Mouse (Mus musculus): ENCODE results near the gene Nos1ap. TPM values are rescaled to one million over a fixed set of nuclear protein-coding genes. Genes with fewer than 3 reads are reported as not detected.

The Nos1ap gene
- polyA plus RNA-seq, 1 experiment from 2014 or later: 16.3 TPM

DNA sequence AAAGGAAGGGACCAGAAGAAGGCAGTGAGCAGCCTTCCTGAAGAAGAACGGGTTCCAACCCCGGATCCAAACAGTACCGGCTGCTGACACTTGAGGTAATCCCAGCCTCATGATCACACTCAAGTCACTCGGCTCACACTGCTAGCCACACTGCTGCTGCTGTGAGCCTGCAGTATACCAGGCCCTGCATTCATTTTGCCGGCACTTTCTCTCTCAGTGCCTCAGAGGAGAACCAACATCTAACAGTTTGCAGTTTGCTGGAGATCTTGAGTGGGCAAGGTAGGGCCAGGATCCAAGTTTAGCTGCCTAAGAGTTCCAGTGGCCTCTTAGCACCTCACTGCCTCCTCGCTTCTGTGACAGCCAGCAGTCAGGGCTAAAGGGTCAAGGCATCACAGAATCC lies 257.7 kb downstream of the Nos1ap start:
- H3K9ac ChIP-seq (ENCODE audit: low read depth, low read length): no peak overlapping the region
- H3K4me2 ChIP-seq (ENCODE audit: low read length): no peak overlapping the region
- no peak for TF ChIP-seq CTCF (IDR thresholded peaks at IDR 0.05; ENCODE audit: low read depth)
- H3K4me1 ChIP-seq (replicated peaks; ENCODE audit: insufficient read depth, low read length): no peaks in the 10 kb centered on the region
- no peaks in the 10 kb centered on the region for H3K27me3 ChIP-seq (ENCODE audit: insufficient read depth, low read length)
- H3K36me3 ChIP-seq (ENCODE audit: insufficient read depth, low read length): no peaks in the 10 kb centered on the region
- no peaks in the 10 kb centered on the region for H3K9me3 ChIP-seq (replicated peaks; ENCODE audit: low read length)
- ATAC-seq (replicated peaks; ENCODE audit: low FRiP score, low read depth) (no peak), DNase-seq (ENCODE audit: low spot score) (no peak)
- WGBS: 70% methylated on average over 6 of the region's 6 CpGs
- H3K4me3 ChIP-seq (replicated peaks; ENCODE audit: low read depth, low read length): no peak overlapping the region
- no peak overlapping the region for H3K27ac ChIP-seq

GRCm38 (mm10) chr1:170325277-170325676 lies 264.4 kb downstream of the Nos1ap start:
- WGBS: 91% methylated on average over 4 of the region's 4 CpGs
- Histone ChIP-seq H3K4me3 (replicated peaks; ENCODE audit: low read depth, low read length) (no peak overlapping the region), H3K36me3 (ENCODE audit: insufficient read depth, low read length) (no peaks in the 10 kb centered on the region), H3K9ac (ENCODE audit: low read depth, low read length) (no peak overlapping the region), H3K4me2 (ENCODE audit: low read length) (no peak overlapping the region), H3K27ac (no peak overlapping the region), H3K27me3 (ENCODE audit: insufficient read depth, low read length) (no peaks in the 10 kb centered on the region), H3K4me1 (replicated peaks; ENCODE audit: insufficient read depth, low read length) (no peaks in the 10 kb centered on the region), H3K9me3 (replicated peaks; ENCODE audit: low read length) (no peaks in the 10 kb centered on the region)
- ATAC-seq (replicated peaks; ENCODE audit: low FRiP score, low read depth) (no peak), DNase-seq (ENCODE audit: low spot score) (no peak)
- no peak for TF ChIP-seq CTCF (IDR thresholded peaks at IDR 0.05; ENCODE audit: low read depth)

- Histone ChIP-seq H3K4me1 (replicated peaks; ENCODE audit: insufficient read depth, low read length) (no peaks in the 10 kb centered on the region), H3K36me3 (ENCODE audit: insufficient read depth, low read length) (0 out of 2 replicates have a peak, but pooled peaks cover 6% of the 10 kb centered on the region), H3K4me3 (replicated peaks; ENCODE audit: low read depth, low read length) (no peak overlapping the region), H3K27ac (no peak overlapping the region), H3K9ac (ENCODE audit: low read depth, low read length) (no peak overlapping the region), H3K4me2 (ENCODE audit: low read length) (no peak overlapping the region), H3K27me3 (ENCODE audit: insufficient read depth, low read length) (no peaks in the 10 kb centered on the region), H3K9me3 (replicated peaks; ENCODE audit: low read length) (no peaks in the 10 kb centered on the region)
- 83% methylated on average over 1 of the region's 1 CpGs for WGBS
- ATAC-seq (replicated peaks; ENCODE audit: low FRiP score, low read depth) (no peak), DNase-seq (ENCODE audit: low spot score) (no peak)
- no peak for TF ChIP-seq CTCF (IDR thresholded peaks at IDR 0.05; ENCODE audit: low read depth)
Observed at GRCm38 (mm10) chr1:170324312-170324711, 265.3 kb downstream of the Nos1ap start.

DNA sequence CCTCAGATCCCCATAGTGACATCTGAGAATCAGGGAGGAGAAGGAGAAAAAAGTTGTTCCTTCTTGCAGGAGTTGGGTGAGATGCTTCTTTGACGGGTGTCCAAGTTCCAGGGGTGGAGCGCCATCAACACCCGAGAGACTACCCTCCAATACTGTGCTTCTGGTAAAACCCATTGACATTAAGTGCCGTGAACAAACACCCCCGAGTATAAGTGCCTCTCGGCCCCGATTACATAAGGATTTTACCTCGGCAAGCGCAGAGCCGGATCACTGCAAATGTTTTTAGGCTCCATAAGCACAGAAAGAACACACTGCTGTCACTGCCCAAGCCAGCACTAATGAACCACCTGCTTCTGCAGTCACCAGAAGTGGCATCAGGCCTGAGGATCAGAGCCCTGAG lies 266.7 kb downstream of the Nos1ap start:
- H3K4me3 ChIP-seq (replicated peaks; ENCODE audit: low read depth, low read length): no peak overlapping the region
- ATAC-seq (replicated peaks; ENCODE audit: low FRiP score, low read depth) (no peak), DNase-seq (ENCODE audit: low spot score) (no peak)
- 88% methylated on average over 10 of the region's 10 CpGs for WGBS
- H3K9ac ChIP-seq (ENCODE audit: low read depth, low read length): no peak overlapping the region
- no peak overlapping the region for H3K4me2 ChIP-seq (ENCODE audit: low read length)
- no peak for TF ChIP-seq CTCF (IDR thresholded peaks at IDR 0.05; ENCODE audit: low read depth)
- no peaks in the 10 kb centered on the region for H3K27me3 ChIP-seq (ENCODE audit: insufficient read depth, low read length)
- H3K27ac ChIP-seq: no peak overlapping the region
- 0 out of 2 replicates have a peak, but pooled peaks cover 9% of the 10 kb centered on the region for H3K36me3 ChIP-seq (ENCODE audit: insufficient read depth, low read length)
- no peaks in the 10 kb centered on the region for H3K4me1 ChIP-seq (replicated peaks; ENCODE audit: insufficient read depth, low read length)
- no peaks in the 10 kb centered on the region for H3K9me3 ChIP-seq (replicated peaks; ENCODE audit: low read length)

DNA sequence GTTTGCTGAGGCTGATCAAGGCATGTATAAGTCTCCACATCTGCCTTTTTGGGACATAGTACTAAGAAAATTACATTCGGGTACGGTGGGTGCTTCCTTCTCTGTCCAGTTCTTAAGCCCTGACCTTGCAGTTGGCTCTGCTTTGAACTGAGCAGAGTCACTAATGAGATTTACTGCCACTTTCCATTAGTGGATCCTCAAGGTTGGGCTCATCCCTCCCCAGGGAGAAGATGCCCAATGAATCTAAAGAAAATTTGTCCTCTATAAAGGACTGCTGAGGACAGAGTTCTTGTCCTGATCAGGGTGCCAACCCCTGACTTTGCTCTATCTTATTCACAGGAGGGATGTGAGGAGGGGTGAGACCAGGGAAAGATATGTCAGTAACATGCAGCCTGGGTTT lies 267.6 kb downstream of the Nos1ap start:
- TF ChIP-seq CTCF (IDR thresholded peaks at IDR 0.05; ENCODE audit: low read depth): no peak
- Histone ChIP-seq H3K4me1 (replicated peaks; ENCODE audit: insufficient read depth, low read length) (no peaks in the 10 kb centered on the region), H3K27ac (no peak overlapping the region), H3K9me3 (replicated peaks; ENCODE audit: low read length) (no peaks in the 10 kb centered on the region), H3K4me3 (replicated peaks; ENCODE audit: low read depth, low read length) (no peak overlapping the region), H3K36me3 (ENCODE audit: insufficient read depth, low read length) (0 out of 2 replicates have a peak, but pooled peaks cover 9% of the 10 kb centered on the region), H3K4me2 (ENCODE audit: low read length) (no peak overlapping the region), H3K27me3 (ENCODE audit: insufficient read depth, low read length) (no peaks in the 10 kb centered on the region), H3K9ac (ENCODE audit: low read depth, low read length) (no peak overlapping the region)
- ATAC-seq (replicated peaks; ENCODE audit: low FRiP score, low read depth) (no peak), DNase-seq (ENCODE audit: low spot score) (no peak)
- WGBS: 54% methylated on average over 2 of the region's 2 CpGs

DNA sequence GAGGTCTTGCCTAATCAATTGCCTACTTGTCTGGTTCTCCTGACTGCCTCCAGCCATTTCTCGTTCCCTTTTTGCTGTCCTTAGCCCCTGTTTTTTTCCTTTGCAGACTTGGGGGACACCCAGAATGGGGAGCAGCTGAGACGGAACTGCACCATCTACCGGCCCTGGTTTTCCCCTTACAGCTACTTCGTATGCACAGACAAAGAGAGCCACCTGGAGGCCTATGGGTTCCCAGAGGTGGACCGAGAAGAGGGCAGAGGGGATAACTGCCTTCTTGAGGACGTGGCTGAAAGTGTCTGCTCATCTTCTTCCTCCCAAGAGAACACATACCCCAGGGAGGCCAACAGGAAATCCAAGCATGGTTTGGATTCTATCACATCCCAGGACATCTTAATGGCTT lies 278.2 kb downstream of the Nos1ap start:
- 83% methylated on average over 6 of the region's 6 CpGs for WGBS
- Histone ChIP-seq H3K4me1 (replicated peaks; ENCODE audit: insufficient read depth, low read length) (no peaks in the 10 kb centered on the region), H3K4me3 (replicated peaks; ENCODE audit: low read depth, low read length) (no peak overlapping the region), H3K27ac (no peak overlapping the region), H3K9me3 (replicated peaks; ENCODE audit: low read length) (no peaks in the 10 kb centered on the region), H3K4me2 (ENCODE audit: low read length) (no peak overlapping the region), H3K36me3 (ENCODE audit: insufficient read depth, low read length) (no peaks in the 10 kb centered on the region), H3K9ac (ENCODE audit: low read depth, low read length) (no peak overlapping the region), H3K27me3 (ENCODE audit: insufficient read depth, low read length) (no peaks in the 10 kb centered on the region)
- TF ChIP-seq CTCF (IDR thresholded peaks at IDR 0.05; ENCODE audit: low read depth): no peak
- ATAC-seq (replicated peaks; ENCODE audit: low FRiP score, low read depth) (no peak), DNase-seq (ENCODE audit: low spot score) (no peak)

- 76% methylated on average over 4 of the region's 4 CpGs for WGBS
- Histone ChIP-seq H3K36me3 (ENCODE audit: insufficient read depth, low read length) (no peaks in the 10 kb centered on the region), H3K4me2 (ENCODE audit: low read length) (no peak within 1 kb of the TSS), H3K9ac (ENCODE audit: low read depth, low read length) (no peak within 1 kb of the TSS), H3K4me3 (replicated peaks; ENCODE audit: low read depth, low read length) (no peak within 1 kb of the TSS), H3K4me1 (replicated peaks; ENCODE audit: insufficient read depth, low read length) (no peaks in the 10 kb centered on the region), H3K27ac (no peak within 1 kb of the TSS), H3K9me3 (replicated peaks; ENCODE audit: low read length) (no peaks in the 10 kb centered on the region), H3K27me3 (ENCODE audit: insufficient read depth, low read length) (no peaks in the 10 kb centered on the region)
- TF ChIP-seq CTCF (IDR thresholded peaks at IDR 0.05; ENCODE audit: low read depth): no peak
- DNase-seq (ENCODE audit: low spot score) (no peak), ATAC-seq (replicated peaks; ENCODE audit: low FRiP score, low read depth) (no peak)
Observed at GRCm38 (mm10) chr1:170308503-170308902, 281.2 kb downstream of the Nos1ap start, which contains the start of gene Spata46. Spata46 (plus strand) TSS chr1:170308803.
